Mouse (Mus musculus): ENCODE measurements around the gene Sgms1. TPM values are rescaled to one million over a fixed set of nuclear protein-coding genes. Genes with fewer than 3 reads are reported as not detected.
"Not testable (repeated sequence)": the region's sequence is repeated elsewhere in the genome, so short reads cannot be mapped to it uniquely, and the experiment has no call there.

Gene Sgms1
- total RNA-seq, 2 experiments from 2014 or later, result 55.3 to 63.9 TPM

DNA sequence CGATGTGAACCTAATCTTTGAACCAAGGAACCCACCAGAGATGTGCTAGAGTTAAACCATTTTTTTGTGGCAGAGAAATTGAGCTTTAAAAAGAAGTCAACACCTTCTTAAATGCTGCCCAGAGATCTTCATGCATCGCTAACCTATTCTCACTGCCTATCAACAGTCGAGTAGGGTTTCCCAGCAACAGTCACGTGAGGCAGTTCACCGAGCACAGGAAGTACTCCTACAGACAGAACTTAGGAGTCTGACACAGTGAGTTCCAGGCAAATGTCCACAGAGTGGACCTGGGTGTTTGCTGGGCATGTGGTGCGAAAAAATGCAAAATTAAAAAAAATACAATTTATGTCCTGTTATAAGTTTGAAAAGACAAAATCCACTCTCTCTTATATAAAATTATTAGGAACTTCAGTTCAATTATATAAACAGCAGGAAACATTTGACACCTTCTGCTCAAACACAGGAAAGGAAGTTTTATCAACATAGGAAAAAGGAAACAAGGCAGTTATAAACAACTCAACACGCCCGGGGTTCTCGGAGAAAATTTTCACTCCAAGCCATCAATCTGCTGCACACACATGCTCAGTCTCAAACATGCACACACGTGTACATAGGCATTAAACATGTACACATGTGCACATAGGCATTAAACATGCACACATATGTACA lies 64.3 kb downstream of the Sgms1 start:
- DNase-seq, result peak; percentile 55 to 72

DNA sequence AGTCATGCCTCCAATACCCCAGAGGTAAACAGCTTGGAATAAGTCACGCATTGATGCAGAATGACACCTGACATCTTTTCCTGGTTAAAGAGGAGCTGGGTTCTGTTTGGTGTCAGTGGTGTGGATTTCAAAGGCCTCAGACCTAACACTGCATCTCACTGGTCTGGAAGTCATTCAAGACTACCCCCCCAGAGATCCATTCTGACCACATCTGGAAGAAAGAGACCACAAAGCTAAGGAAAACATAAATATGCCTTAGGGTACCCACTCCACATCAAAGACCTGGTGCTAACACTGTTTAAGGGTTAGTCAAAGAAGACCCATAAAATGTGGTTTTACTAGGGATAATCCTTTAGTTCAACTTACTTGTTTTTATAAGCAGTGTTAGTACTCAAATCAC lies 65.0 kb downstream of the Sgms1 start:
- DNase-seq, result no peak

DNA sequence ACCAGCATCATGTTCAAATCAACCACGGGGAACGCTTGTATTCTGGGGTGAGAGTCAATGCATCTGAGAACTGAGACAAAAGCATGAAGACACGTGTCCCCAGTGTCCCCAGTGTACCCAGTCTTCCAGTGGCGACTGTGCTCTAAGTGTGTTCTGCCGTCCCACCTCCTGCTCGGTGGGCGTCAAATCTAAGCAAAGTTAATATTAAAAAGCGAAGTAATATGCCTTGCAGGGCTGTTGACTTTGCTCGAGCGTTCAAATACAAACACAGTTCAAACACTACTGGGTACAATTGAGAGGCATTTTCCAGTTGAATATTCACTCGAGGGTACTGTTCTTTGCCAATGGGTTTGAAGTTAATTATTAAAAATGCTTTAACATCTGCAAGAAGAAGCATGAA lies 66.4 kb downstream of the Sgms1 start:
- no peak for DNase-seq

DNA sequence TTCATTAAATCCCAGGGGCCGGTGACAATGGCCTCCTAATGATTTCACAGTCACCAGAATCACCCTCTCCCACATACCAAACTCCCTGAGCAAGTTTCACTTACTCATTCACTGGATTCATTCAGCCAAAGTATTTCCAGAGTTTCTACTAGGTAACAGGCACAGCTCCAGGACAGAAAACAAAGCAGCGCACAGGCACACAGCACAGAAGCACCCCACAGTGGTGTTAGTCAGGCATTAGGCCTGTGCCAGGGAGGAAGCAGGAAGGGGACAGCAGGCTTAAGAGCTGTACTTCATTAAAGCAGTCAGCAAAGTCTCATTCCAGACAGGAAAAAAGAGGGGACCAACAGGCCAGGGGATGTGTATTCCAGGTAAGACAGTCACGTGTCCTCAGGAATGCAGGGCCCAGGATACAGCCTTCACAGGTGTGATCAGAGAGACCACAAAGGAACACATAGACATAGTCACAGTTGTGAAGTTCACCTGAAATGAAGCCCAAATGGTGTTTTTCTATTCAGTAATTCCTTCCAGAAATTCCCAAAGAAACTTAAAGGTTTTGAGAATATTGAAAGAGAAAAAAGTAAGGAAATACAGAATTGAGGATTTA lies 67.0 kb downstream of the Sgms1 start:
- DNase-seq, result peak; percentile 79 to 87

DNA sequence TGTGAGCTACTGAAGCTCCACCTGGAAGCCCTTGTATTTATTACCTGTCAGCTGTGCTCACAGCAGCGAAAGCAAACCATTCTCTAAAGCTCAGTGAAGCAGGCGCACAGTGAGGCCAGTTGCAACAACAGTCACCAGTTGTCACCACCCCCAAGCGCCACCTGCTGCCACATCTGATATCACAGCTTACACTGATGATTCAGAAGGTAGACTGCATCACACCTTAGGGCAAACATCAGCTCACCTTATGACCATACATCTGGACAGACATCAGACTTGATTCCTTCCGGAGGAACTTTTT lies 69.2 kb downstream of the Sgms1 start:
- peak; percentile 59 to 85 for DNase-seq

DNA sequence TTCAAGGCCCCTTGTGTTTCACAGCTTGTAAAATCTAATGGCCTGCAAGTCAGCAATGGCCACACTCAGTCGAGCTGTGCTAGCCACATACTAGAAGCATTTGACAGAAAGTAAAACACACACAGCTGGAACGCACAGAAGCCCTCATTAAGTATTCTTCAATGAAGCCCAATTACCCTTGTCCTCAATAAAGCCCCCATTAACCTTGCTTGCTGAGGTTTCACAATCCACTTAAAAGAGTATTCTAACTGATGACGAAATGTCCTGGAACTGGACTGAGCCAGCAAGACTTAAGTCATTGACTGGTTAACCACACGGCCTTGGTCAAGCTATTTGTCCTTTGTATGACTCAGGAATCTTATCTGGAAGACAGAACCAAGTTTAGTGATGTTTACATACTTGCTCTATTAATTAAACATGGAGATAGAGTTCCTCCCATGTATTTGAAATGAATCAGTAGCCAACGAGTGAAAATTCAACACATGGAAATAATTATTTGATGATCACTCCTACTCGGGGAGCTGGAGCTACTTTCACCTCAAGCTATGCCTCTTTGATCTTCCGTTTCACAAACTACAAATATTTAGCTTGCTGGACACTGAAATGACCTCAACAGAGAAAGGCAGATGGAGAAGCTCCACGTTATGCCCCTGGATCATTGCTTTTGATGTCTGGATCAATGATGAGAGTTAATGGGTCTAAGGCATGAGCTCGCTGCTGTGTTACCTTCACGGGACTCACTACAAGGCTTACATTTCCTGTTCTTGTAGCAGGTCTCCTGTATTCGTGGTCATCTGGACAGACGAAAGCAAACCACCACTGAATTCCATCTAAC lies 69.8 kb downstream of the Sgms1 start:
- DNase-seq, result peak in 1 of 2 experiments; percentile 53

DNA sequence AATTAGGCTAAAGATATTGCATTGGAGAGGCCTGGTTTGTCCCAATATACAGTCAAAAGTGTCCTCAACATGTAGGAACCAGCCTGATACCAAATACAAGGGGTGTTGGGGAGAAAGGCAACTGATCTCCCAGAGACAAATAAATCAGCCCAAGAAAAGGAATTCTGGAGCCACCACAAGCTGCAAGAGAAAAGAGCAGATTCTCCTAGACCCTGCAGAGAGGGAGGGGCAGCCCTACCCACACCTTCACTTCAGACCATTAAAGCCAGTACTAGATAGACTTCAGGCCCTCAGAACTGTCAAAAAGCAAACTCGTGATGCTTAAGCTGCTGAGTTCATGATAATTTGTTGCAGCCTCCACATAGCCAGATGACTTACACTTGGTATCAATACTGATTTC lies 70.5 kb downstream of the Sgms1 start:
- no peak for DNase-seq

DNA sequence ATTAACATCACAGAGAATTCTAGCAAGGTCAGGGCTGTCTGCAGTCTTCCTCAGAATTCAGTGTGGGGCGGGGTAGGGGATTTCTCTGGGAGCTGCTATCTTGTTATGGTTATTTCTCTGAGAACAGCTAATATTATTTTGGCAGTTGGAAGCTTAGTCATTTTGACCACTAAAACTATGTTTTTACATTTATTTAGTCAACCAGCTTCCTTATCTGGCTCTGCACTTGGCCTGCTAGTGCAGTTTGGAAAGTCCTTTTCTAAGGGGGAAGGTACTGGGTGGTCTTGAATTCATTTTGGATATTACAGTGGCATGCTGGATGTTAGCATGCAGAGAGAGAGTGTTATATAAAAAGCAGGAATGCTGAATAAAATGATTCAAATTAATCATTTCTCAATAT lies 72.2 kb downstream of the Sgms1 start:
- not testable (repeated sequence) for DNase-seq

DNA sequence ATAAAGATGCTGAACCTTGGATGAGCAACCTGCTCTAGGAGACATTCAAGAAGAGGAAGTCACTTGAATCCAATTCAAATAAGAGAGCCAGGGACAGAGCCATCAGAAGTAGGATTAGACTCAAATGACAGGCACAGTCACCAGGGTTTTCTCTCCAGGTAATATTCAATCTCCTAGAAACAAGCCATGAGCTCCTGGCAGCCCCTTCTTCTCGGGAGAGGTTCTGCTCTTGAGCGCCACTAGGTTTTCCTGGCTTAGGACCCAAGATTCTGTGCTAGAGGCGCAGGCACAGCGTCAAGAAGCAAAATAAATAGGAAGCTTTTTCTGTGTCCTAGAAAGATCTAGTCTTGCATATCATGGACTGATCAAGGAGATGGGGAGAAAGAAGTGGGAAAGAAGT lies 76.2 kb downstream of the Sgms1 start:
- DNase-seq, result no peak

DNA sequence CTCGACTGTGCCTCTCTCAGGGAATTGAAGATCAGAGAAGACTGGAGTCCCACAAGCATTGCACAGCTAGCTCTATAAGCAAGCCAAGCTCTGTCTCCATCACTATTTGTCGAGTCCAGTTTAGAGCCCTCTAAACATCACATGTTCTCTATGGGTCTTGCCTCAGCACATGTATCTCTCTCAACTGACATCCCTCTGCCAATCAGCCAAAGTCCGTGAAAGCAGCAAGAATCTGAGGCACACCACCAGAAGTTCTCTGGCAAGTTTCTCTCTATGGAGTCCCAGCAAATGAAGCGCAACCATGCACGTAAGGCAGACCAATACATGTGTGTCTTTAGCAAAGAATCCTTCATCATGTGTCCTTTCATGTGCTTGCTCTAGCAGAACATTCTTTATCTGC lies 77.8 kb downstream of the Sgms1 start:
- no peak for DNase-seq

DNA sequence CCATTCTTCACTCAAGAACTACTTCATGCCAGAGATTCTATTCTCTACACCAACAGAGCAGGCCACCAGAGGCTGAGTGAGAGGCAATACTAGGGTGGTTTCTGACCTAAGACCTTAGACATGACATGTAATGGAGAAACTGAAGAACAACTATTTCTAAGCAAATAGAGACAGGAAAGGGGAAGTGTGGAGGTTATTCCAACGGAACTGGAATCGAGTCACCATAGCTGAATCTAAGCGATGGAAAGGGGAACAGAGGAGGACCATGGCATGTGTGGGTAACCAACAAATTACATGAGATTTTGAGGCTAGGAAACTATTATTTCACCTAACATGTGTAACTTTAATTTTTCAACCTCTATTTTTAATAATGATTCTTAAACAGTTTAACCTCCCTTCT lies 78.5 kb downstream of the Sgms1 start:
- DNase-seq, result no peak

DNA sequence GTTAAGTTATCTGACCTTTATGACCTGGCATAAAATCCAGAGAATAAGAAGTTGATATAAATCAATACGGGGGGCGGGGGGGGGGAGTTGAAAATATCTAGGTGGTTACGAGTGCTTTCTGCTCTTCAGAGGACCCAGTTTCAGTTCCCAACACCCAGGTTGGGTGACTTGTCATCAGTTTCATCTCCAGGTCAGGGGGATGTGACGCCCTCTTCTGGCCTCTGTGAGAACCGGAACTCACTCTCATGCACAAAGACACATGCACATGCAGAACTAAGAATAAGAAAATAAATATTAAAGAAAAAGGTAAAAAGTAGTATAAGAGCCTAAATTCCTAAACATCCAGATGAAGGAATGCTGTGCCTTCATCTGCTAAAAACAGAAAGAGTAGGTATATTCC lies 79.0 kb downstream of the Sgms1 start:
- no peak for DNase-seq

DNA sequence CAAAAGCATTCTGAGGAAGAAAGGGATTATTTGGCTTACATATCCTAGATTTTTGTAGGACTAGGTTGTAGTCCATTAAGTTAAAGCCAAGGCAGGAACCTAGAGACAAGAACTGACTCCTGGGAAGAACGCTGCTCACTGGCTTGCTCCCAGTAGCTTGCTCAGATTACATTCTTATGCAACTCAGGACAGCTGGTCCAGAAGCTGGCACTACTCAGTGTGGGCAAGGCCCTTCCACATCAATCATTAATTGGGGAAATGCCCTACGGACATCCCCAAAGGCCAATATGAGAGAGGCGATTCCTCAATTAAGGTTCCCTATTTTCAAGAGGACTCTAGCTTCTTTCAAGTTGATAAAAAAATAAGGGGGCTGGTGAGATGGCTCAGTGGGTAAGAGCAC lies 80.2 kb downstream of the Sgms1 start:
- peak; percentile 61 to 81 for DNase-seq

DNA sequence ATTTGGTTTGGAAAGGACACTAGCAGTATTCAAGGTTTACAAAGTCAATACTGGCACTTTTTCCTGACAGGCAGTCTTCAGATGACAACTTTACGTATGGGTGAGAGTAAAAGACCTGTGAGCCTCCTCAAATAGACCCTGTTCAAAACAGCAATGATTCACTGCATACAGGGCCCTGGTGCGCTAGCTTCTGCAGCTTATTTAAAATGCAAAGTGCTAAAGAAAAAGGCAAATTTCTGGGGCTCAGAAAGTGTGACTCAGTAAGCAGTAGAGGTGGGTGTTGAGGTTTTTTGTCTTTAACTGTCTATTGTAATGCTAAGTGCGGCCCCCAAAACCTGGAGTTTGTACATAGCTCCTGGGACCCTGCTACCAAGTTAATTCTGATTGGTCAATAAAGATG lies 81.2 kb downstream of the Sgms1 start:
- DNase-seq, result no peak

DNA sequence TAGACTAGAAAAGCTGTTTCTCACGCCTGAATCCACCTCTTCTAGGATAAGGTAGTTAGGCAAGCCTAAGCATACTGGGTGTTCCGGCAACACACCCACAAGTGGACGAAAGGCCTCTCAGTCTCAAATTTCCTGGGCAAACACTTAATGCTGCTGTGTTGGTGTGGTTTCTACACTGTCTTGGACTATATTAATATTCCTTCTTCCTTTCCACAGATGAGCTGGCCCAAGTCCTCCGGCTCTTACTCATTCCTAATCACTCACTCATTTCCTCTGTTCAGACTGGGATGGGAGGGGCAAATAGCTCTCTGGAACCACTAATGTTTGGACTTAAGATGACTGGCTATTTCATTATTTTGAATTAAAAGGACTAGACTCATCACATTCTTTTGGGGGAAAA lies 84.6 kb downstream of the Sgms1 start:
- peak; percentile 79 to 90 for DNase-seq

DNA sequence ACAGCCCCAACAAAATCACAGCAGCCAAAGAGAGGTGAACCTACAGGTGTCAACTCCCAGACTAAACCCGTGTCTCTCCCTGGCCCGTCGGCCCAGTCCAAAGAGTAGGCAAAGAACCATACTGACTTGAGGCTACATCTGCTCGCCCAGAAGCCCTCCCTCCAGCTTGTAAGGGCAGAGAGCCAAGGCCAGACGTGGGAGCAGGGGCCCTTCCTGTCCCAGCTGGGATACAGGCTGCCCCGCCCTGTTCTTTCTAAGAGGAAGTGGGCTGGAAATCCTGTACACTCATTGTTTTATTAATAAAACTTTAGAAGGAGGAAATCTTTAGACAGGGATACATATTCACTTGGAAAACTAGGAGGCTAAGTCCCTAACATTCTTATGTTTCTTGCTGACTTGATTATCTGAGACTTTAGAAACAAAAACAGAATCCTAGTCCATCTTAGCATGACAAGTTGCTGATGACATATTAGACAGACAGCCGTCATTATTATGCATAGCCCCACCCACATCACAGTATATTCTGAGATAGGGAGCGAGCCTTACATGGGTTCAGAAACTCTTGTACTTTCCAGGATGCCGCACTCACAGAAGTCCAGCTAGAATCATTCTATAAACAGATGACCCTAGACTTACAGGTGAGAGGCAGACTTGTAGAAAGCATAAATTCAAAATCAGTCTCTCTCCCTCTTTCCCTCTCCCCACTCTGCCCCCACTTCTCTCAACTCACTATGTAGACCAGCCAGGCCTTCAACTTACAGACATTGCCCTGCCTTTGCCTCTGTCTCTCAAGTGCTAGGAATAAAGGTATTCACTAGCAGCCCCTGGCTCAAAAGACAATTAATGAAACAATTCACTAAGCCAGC lies 85.3 kb downstream of the Sgms1 start:
- DNase-seq, result peak; percentile 89 to 95

DNA sequence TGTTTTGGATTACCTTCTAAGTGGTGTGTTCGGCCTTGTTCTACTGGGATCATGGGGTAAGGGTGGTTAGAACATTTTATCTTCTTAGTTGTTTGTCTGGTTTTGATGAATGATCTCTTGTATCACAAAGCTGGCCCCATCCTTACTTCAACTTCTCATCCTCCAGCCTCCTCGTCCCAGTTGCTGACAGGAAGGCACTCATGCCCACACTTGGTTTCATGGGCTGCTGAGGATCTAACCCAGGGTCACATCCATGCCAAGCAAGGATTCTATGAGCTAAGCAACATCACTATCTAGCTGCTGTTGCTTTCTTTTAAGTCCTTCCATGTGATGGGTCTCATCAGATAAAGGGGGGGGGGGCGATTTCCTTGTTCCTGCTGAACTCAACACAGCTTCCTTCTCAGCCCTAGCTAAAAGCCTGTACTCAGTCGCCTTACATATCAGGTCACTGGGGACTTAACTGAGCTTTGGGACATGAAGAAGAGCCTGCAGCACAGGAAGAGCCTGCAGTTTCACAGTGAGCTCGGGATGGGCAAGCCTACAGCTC lies 86.6 kb downstream of the Sgms1 start:
- no peak for DNase-seq

DNA sequence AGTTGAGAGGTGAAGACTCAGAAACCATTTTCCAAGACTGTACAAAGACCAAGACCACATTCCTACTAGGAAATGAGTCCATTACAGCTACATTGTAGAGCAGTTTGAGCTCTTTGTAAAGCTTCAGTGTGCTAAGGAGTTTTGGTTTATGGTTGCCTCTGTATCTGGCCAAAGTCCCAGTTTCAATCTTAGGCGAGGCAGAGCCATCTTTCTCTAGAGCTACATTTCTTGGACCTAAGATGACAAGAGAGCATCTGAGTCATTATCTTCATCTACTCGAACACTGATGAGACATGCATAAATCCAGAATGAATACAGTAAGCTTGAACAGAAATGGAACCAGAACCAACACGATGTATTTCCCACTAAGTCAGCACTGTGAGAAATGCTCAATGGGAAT lies 87.9 kb downstream of the Sgms1 start:
- DNase-seq, result no peak

DNA sequence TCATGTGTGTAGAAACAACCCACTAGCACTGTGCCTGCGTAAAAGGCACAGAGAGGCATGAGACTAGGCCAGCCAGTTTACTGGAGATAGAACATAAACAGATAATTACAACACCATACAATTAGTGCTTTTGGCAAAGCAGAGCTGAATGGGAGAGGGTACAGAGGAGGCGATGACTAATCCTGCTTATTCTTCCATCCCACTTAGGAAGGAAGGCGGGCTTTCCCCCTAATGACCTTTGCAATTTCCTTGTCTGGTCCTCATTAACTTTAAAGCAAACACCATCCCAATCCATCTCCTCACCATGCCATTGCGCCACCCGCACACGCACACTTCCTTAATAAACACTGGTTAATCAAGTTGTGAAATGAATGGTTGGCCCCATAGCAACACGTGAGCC lies 91.3 kb downstream of the Sgms1 start:
- DNase-seq, result no peak

DNA sequence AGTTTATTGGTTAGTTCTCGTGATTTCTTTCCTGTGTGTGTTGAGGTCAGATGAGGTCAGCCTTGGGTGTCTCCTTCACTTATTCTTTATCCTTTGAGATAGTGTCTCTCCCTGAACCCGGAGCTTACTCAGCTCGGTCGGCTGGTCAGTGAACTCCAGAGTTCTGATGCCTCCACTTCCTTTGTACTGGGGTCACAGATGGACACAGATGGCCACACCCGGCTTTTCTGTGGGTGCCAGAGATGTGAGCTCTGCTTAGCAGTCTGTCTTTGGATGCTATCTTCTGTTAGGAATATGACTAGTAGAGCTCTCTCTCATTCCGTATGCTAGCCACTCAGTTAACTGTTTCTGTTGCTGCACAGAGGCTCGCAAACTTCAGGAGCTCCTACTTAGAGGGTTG lies 92.7 kb downstream of the Sgms1 start:
- peak in 1 of 2 experiments; percentile 34 for DNase-seq

DNA sequence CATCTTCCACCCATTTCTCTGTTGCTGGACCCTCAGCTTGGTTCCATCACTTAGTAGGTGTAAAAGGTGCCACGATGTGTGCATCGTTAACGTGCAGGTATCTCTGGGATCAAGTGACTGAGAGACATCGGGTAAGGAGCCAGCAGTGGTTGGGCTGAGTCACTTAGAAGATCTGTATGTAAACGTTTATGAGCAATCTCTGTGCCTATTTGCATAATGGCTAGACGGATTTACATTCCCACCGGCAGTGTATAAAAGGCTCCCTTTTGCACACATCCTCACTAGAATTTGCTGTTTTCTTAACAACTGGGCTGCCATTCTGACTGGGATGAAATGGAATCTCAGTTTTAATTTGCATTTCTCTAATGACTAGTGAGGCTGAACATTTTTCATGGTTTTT lies 93.9 kb downstream of the Sgms1 start:
- no peak for DNase-seq

All from heart, adult 18-20 months (tissue).